Mouse (Mus musculus): ENCODE measurements around the gene Nat9.
A peak's percentile ranks its signal among the peaks of the same experiment; 100 is the strongest.

The Nat9 gene

GRCm38 (mm10) chr11:115187693-115188092, at the start of gene Nat9:
Gene Nat9, minus strand, starts transcription at chr11:115187859.
- DNase-seq, result no peak

GRCm38 (mm10) chr11:115236570-115236969, 48.9 kb upstream of the Nat9 start:
- no peak for DNase-seq

GRCm38 (mm10) chr11:115234320-115235044, 46.8 kb upstream of the Nat9 start:
- peak in 1 of 2 experiments; percentile 55 for DNase-seq

- peak in 1 of 2 experiments; percentile 44 for DNase-seq
Measured at GRCm38 (mm10) chr11:115233526-115234290, 46.0 kb upstream of the Nat9 start.

GRCm38 (mm10) chr11:115232889-115233288, 45.2 kb upstream of the Nat9 start:
- no peak for DNase-seq

- DNase-seq, result no peak
Measured at GRCm38 (mm10) chr11:115231924-115232323, 44.3 kb upstream of the Nat9 start.

- no peak for DNase-seq
Measured at GRCm38 (mm10) chr11:115231168-115231915, 43.7 kb upstream of the Nat9 start.

- no peak for DNase-seq
Measured at GRCm38 (mm10) chr11:115229021-115229930, 41.6 kb upstream of the Nat9 start.

GRCm38 (mm10) chr11:115228430-115228829, 40.8 kb upstream of the Nat9 start:
- no peak for DNase-seq

GRCm38 (mm10) chr11:115227640-115228039, 40.0 kb upstream of the Nat9 start:
- DNase-seq, result no peak

- DNase-seq, result peak; percentile 50 to 55
Measured at GRCm38 (mm10) chr11:115226811-115227491, 39.3 kb upstream of the Nat9 start.

- no peak for DNase-seq
Measured at GRCm38 (mm10) chr11:115225301-115225700, 37.6 kb upstream of the Nat9 start.

- DNase-seq, result peak; percentile 68 to 77
Measured at GRCm38 (mm10) chr11:115224889-115225288, 37.2 kb upstream of the Nat9 start.

GRCm38 (mm10) chr11:115223877-115224276, 36.2 kb upstream of the Nat9 start:
- no peak for DNase-seq

- DNase-seq, result peak in 1 of 2 experiments; percentile 42
Measured at GRCm38 (mm10) chr11:115223451-115223850, 35.8 kb upstream of the Nat9 start.

GRCm38 (mm10) chr11:115222570-115222969, 34.9 kb upstream of the Nat9 start:
- DNase-seq, result no peak

- no peak for DNase-seq
Measured at GRCm38 (mm10) chr11:115222077-115222476, 34.4 kb upstream of the Nat9 start.

GRCm38 (mm10) chr11:115219685-115220084, 32.0 kb upstream of the Nat9 start:
- DNase-seq, result no peak

GRCm38 (mm10) chr11:115219263-115219662, 31.6 kb upstream of the Nat9 start:
- peak; percentile 45 to 54 for DNase-seq

- DNase-seq, result peak; percentile 95 to 98
Measured at GRCm38 (mm10) chr11:115217439-115218410, 30.1 kb upstream of the Nat9 start.

Data from cerebellum, postnatal 36 days (tissue).